Mouse (Mus musculus) thymus, postnatal 0 days (tissue): ENCODE results near the gene Afdn. TPM values are rescaled to one million over a fixed set of nuclear protein-coding genes. Genes with fewer than 3 reads are reported as not detected.
"Not testable (repeated sequence)": the region's sequence is repeated elsewhere in the genome, so short reads cannot be mapped to it uniquely, and the experiment has no call there.

Source experiments
- DNase-seq: peaks from one replicate; pipeline ENCODE4 v3.0.0-alpha.2; 2015; ENCODE audit warnings: low spot score
- polyA plus RNA-seq: library from polyadenylated mRNA; unstranded; fragments of >200 nt; fragmentation: Nextera tagmentation; extraction: Ambion mirVana; gene quantifications from 2 replicates; pipeline ENCODE4 v1.2.1, GENCODE M21; 2015

Gene Afdn
- polyA plus RNA-seq, 1 experiment from 2014 or later, result 29.9 TPM

DNA sequence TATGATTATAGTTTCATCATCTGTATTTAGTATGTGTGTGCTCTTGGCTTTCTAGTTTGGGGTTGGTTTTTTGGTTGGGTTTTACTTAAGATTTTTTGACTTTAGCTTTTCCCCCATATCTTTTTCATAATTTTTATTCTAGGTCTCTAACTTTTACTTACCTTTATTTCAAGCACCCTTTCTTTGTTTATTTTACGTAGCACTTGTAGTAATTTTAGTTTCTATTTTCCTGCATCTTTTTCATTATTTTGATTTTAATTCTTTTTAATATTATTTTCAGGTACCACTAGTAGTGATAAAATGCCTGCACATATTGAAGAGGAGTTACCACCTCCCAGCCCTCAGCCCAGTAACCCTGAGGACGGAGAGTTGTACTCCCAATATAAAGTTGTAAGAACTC lies 187.7 kb downstream of the Afdn start, which contains the start of gene Gm7168:
Gene Gm7168 (plus strand): TSS at position 301 of the 400 bp plus-strand sequence.
- DNase-seq, result not testable (repeated sequence)

DNA sequence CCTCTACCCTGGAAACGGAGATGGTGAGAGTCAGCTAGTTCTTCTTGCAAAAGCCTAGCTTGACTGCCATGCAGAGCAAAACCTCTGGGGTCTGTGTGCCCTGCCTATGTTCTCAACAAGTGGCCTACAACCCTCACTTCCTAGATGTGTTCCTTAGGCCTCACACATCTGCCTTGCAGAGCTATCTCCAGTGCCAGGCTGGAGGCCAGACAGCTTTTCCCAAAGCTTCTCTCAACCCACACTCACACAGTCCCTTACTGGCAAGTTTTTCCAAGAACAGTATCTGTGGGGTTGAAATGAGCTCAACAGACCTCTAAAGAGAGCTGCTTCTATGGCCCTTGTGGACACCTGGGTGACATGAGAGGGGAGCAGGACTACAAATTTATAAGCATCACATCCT lies 191.2 kb downstream of the Afdn start:
- DNase-seq, result not testable (repeated sequence)

Other genes starting within 250 kb of the Afdn start
- 0.58 and 0.77 TPM in 2 replicates for gene Tcte2, start 1.3 kb downstream of the Afdn start, polyA plus RNA-seq
- gene Gm7168, start 187.8 kb downstream of the Afdn start, polyA plus RNA-seq, result not detected in 2 replicates
- gene Gm7356, start 243.2 kb downstream of the Afdn start, polyA plus RNA-seq, result not detected in 2 replicates